Mouse (Mus musculus) left cerebral cortex, postnatal 14 days (tissue): Measurements from ENCODE around the gene Mapkap1. TPM values are rescaled to one million over a fixed set of nuclear protein-coding genes. Genes with fewer than 3 reads are reported as not detected.

Experiments
- DNase-seq, 2 experiments: peaks; one replicate each; pipeline ENCODE4 v3.0.0; 2021 to 2022; ENCODE audit warnings: low spot score in 2 of 2, mixed read lengths in 1 of 2
- intact Hi-C: fragments of 180-260 bp; cut with DNase I; formaldehyde crosslinking; loops from one replicate; pipeline ENCODE4 v1.15.1; 2025
- long read RNA-seq, 2 experiments: library from polyadenylated mRNA; stranded (forward); transcript quantifications; one replicate each; pipeline ENCODE4 v2.0.0; 2021
- total RNA-seq, 2 experiments: library from RNA; stranded (reverse); gene quantifications; 2 replicates each; pipeline ENCODE4 v1.2.3; 2021

Mapkap1 gene
- total RNA-seq, result 10 to 100 TPM; 63.1 to 66.3 TPM
- long read RNA-seq, experiment 1, transcript Mapkap1-209 (12 exons, 3,111 nt), result major isoform, 35 of 100 reads
- long read RNA-seq, experiment 1, transcript Mapkap1-204 (11 exons, 1,630 nt), result minor isoform, 5 of 100 reads
- long read RNA-seq, experiment 1, partial matches to known transcripts, result 2 of 100 reads
- long read RNA-seq, experiment 1, other reads (novel, unspliced or antisense), result 58 of 100 reads
- long read RNA-seq, experiment 2, transcript Mapkap1-209 (12 exons, 3,111 nt), result major isoform, 36 of 104 reads
- long read RNA-seq, experiment 2, partial matches to known transcripts, result 6 of 104 reads
- long read RNA-seq, experiment 2, other reads (novel, unspliced or antisense), result 59 of 104 reads

DNA sequence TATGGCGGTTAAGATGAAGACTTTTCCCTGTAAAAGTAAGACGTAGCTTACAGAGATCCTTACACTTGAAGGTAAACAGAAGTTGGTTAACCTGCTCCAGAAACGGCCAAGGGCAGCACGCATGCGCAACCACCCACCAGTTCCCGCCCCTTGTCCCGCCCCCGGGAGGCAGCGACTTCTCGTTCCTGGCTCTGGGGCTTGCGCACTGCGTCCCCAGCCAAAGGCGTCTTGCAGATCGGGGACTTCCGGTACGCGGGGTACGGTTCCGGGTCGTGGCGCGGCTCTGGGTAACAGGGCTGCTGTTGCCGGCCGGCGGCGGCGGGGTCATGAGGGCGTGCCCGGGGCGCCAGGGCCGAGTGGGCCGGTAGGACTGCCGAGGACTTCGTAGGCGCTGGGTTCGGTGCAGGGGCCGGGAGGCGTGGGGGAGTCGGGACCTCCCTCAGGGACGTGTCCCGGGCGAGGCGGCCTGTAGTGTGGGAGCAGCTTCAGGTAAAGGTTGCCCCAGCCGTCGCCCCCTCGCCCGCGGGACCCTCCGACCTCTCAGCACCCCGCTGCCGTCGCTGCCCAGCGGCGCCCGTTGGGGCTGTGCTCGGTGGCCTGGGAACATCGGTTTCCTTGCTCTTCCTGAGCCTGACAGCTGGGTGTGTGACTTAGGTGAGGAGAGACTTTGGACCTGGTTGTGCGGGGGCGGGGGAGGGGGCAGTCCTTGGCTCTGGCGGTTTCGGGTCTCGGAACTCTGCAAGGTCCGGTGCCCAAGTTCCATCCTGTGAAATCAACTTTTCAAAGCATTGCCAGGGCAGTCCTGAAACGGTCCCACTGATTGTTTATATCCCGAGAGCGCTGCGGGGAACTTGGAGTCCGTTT is at the start of gene Mapkap1:
TSS of gene Mapkap1 (plus strand) at position 171 of the 864 bp plus-strand sequence.
- intact Hi-C loops, result no loop called here
- peak; percentile 96 for DNase-seq

DNA sequence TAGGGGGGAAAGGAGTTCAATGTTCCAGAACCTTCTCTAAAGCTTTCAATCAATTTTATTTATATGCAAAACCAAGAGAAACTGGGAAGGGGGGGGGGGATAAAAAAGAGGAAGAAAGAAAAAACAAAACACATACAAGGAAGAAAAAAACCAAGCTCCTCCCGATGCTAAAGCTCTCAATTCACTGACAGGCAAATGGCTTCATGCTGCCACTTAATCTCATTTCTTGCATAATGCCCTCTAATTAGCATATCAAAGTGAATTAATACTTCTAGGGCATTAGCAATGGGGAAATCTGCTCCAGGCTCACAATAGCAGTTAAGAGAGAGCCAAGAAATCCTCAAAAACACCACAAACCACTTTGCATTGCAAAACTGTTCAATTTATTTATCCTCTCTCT is 42.9 kb upstream of the Mapkap1 start:
- no peak for DNase-seq
- intact Hi-C loops, result loop anchor here (10.0 kb wide), 1 partner anchor 109 kb away; no protein-coding TSS in a partner anchor

DNA sequence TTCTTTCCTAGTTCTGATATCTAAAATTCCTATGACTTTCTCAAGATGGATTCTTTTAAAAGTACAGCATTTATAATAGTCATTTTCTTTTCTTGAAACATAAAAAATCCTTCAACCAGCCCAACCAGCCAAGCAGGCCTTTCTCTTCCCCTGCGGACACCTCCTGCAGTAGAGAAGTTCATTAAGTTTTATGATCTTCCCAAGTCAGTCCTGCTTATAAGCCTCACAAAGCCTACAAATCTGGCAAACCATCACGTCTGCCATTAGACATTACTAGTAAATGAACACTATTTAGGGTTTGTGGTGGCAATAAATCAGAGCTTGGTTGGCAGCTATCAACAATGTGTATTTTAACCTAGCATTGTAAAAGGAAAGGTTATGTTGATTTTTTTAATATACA is 39.5 kb upstream of the Mapkap1 start:
- intact Hi-C loops, result loop anchor here (10.0 kb wide), 1 partner anchor 112 kb away; no protein-coding TSS in a partner anchor

DNA sequence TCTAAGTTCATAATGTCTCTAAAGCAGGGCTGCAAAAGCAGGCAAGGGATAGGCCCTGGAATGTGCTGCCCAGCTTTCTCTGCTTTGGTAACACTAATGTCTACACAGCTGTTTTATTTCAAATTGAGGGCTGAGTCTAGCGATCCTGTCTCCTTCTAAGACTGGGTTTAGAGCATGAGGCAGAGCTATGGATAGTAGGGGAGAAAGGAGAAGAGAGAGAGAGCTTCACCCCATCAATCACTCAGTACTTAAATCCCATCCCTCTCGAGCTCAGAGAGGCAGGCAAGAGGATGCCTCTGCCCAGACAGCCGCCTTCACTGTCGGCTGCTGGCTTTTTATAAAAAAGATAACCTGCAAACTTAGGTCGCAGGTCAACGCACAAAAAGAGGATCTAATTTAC is 38.2 kb upstream of the Mapkap1 start:
- DNase-seq, result no peak
- intact Hi-C loops, result loop anchor here (10.0 kb wide), 1 partner anchor 114 kb away; no protein-coding TSS in a partner anchor

More for the DNA sequence above, 39.5 kb upstream of the Mapkap1 start:
- DNase-seq, result no peak

DNA sequence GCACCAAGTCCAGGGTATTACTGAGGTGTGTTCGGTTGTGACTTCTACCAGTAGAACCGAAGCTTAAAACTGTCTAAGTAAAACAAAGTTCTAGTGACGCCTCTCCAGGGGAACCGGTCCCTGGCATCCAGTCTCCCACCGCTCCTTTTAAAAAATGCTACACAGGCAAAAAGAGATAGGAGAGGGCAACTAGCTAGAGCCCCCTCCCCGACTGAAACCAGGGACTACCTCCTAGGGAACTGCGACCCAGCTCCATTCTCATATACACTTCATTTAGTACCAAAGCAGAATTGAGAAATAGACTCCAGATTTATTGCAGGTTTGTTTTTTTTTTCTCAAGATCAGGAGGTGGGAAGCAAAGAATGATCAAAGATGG is 36.2 kb upstream of the Mapkap1 start:
- intact Hi-C loops, result loop anchor here (10.0 kb wide), 2 partner anchors 144 to 396 kb away; no protein-coding TSS in a partner anchor

DNA sequence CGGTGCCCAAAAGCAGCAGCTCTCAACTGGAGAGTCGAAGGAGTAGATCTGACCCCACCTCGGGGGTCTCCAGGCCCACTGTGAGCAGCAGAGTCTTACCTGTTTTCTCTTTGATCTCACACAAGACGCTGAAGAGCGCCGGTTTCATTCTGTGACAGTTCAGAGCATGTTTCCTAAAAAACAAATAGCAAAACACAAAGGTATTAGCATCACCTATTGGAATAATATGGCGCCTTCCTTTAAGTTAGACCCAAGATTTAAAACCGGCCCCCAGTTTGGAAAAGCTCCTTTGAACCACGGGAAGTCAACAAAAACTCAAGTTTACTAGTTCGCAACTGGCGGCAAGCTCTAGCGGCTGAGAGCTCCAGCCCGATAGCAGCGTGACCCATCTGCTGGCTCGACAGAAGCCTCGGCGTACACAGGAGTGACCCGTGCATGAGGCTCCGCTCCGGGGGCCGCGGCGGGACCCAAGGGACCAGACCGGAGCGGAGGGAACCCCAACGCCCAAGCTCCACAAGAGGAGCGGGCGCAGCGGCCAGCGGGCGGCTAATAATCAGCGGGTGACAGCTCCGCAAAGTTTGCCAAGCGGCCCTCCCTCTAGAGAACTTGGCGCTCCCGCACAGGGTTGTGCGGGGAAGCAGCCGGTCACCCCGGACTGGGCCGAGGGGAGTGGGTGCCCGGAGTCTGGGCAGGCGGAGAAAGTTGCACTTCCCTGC is 35.7 kb upstream of the Mapkap1 start:
- DNase-seq, result peak in 1 of 2 experiments; percentile 13
- intact Hi-C loops, result loop anchor here (10.0 kb wide), 2 partner anchors 144 to 396 kb away; no protein-coding TSS in a partner anchor

More for the DNA sequence above, 36.2 kb upstream of the Mapkap1 start:
- no peak for DNase-seq

DNA sequence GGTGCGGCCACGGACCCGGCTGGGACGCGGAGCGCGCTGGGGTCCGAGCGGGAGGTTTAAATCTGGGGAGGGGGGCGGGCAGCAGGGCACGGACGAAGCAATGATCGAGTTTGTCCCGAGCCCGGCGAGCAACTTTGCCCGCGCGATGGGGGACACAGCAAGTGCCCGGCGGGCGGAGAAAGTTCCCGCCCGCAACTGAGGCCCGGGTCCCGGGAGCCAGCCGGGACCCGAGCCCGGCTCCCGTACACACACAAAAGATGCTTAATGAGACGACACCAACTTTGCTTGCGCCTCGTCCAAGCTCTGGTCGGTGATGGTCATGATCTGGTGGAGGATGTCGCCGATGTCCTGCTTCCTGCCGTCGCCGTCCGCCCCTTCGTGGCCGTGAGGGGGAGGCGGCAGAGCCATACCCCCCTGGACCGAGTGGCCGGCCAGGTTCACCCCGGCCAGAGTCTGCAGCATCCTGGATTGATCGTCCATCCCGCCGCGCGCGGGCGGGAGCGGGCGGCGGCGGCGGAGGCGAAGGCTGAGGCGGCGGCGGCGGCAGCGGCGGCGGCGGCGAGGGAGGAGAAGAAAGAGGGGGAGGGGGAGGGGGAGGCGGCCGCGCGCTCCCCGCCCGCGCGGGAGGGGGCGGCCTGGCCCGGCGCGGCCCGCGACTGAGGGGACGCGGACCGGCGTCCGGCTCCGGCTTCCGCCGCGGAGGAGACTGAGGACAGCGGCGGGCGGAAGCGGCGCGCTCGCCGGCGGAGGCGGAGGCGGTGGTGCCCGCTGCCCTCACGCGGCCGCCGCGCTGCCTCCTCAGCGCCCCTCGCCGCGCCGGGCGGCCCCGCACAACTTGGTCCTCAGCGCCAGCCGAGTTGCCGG is 34.9 kb upstream of the Mapkap1 start:
- peak in 1 of 2 experiments; percentile 15 for DNase-seq
- intact Hi-C loops, result loop anchor here (10.0 kb wide), 2 partner anchors 143 to 397 kb away; no protein-coding TSS in a partner anchor

DNA sequence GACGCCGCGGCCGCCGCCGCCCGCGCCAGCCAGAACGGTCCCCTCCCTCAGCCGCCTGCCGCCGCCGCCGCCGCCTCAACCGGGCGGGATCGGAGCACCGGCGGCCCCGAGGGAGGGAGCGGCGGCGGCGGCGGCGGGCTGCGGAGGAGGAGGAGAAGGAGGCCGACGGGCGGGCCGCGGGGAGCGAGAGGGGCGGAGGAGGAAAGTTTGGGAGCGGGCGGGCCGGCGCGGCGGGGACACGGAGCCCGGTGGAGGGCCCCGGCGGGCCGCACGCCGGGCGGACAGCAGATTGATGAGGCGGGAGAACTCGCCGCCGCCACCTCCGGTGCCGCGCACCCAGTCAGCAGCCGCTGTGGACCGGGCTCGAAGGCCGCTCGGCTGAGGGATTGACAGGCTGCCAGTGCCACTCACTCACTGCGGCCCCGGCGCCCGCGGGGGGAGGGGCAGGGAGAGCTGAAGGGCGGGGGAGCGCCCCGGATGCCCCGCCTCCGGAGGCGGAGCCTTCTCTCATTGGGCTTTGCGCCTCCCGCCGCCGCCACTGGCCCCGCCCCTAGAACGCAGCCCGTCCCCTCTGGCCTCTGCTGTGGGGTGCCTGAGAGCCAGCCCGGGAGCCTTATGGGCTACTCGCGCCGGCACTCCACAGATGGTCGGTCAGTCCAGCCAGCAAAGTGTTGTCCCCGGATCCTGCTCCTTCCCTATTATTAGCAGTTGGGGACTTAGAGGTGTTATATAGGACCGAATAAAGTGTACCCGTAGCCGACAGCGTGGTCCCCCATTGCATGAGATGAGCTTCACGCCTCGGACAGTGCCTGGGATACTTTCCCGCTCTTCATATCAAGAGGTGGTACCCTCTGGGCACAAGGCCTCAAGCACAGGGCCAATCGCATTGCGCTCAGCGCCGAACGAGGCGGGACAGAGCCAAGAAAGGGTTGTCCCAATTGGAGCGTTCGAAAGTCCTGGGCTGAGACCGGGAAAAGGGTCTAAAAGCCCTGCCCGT is 34.0 kb upstream of the Mapkap1 start, which contains the start of gene Pbx3:
TSS of gene Pbx3 (minus strand) at position 838 of the 997 bp plus-strand sequence.
- intact Hi-C loops, result loop anchor here (10.0 kb wide), 2 partner anchors 142 to 398 kb away; no protein-coding TSS in a partner anchor
- peak; percentile 88 to 90 for DNase-seq

DNA sequence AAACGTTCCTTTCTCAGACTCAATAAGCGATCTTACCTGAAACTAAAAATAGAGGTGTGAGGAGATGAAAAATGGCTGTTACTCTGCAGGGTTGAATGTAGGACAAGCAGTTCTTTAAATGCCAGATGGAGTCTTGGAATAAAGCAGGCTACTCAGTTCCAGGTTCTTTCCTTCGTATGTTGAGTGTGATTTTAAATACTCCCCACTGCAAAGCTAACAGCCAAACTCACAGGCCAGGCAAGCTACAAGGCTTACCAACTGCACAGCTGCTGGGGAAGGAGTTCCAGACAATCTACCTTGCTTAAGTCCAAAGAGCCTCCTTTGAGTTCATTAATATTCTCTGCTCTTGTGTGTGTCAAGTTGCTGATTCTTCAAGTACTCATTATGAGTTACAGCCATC is 32.7 kb upstream of the Mapkap1 start:
- intact Hi-C loops, result loop anchor here (10.0 kb wide), 2 partner anchors 141 to 399 kb away; no protein-coding TSS in a partner anchor
- DNase-seq, result no peak

DNA sequence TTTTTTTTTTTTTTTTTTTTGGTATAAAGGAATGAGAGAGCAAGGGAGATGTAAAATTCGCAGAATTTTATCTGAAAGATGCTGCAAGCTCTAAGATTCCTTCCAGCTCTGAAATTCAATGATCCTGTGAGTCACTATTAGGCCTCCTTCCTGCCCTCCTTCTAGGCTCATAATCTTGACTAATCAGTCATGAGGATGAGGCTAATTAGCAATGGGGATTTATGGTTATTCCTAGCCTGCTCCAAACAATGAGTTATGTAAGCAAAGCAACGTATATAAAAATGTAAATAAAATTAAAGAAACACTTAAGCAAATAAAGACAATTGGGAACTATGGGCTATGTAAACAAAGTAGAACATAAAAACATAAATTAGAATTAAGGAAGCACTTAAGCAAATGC is 32.2 kb upstream of the Mapkap1 start:
- intact Hi-C loops, result loop anchor here (10.0 kb wide), 2 partner anchors 140 to 400 kb away; no protein-coding TSS in a partner anchor
- DNase-seq, result no peak

DNA sequence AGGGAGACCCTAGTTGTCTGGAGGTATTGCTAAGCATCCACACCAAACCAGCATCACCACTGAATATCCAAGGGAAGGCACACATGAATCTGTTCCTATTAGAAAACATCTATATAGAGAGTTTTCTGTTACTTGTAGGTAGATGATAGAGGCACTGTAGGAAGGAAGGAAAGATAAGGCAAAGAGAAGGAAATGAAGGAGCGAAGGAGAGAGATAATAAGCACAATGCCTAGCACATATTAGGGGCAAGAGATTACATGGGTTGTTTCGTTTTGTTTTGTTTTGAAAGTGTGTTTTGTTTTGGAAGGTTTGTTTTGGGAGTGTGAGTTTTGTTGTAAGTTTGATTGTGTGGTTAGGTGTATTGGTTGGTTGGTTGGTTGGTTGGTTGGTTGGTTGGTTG is 27.6 kb upstream of the Mapkap1 start:
- intact Hi-C loops, result loop anchor here (10.0 kb wide), 2 partner anchors 136 to 404 kb away; no protein-coding TSS in a partner anchor
- DNase-seq, result no peak

DNA sequence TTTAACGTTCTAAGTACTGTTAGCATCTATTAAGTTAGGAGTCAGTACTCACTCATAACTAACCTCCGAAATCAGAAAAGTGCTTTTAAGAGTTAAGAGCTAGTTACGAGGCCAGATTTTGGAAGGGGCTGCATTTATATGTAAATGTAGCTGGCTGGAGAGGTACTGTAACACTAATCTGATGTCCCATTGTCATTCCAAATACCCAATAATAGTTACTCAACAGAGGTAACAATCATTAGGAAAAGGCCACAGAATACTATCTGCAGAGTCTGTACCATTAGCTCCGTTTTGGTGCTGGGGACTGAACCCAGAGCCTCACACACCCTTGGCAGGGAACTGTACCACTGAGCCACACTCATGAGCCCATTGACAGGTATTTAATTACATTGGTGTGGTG is 7.0 kb upstream of the Mapkap1 start:
- intact Hi-C loops, result no loop called here
- no peak for DNase-seq

DNA sequence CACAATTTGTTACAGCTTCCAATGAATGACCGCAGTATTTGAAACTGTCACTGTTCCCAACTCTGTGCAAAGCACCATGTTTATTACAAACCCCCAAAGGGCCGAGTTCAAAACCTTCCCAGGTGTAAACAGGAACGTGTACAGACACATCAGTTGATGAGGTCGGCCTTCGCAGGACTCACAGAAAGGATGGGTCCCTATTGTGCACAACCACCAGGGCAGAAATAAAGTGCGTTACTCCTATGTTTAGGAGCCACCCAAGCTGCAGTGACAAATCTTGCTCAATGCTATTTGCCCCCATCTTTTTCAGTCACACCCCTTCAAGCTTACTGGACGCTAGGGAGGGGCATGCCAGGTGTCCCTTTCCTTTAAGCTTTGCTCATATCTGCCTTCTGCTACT is 1.0 kb downstream of the Mapkap1 start:
- intact Hi-C loops, result no loop called here
- no peak for DNase-seq

DNA sequence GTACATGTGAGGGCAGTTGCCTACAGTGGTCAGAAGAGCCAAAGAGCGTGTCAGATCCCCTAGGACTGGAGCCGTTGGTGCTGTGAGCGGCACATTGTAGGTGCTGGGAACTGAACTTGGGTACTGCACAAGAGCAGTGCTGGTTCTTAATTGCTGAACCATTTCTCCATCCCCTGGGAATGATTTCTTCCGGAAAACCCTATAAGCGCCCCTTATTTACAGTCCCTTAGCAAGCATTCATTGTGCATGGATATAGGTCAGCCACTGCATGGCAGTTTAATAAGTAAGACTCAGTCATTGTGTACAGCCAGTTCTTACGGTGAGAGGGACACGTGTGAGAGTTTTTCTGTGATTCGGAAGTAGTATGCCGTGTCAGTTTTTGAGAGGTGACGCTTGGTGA is 1.8 kb downstream of the Mapkap1 start:
- intact Hi-C loops, result no loop called here

DNA sequence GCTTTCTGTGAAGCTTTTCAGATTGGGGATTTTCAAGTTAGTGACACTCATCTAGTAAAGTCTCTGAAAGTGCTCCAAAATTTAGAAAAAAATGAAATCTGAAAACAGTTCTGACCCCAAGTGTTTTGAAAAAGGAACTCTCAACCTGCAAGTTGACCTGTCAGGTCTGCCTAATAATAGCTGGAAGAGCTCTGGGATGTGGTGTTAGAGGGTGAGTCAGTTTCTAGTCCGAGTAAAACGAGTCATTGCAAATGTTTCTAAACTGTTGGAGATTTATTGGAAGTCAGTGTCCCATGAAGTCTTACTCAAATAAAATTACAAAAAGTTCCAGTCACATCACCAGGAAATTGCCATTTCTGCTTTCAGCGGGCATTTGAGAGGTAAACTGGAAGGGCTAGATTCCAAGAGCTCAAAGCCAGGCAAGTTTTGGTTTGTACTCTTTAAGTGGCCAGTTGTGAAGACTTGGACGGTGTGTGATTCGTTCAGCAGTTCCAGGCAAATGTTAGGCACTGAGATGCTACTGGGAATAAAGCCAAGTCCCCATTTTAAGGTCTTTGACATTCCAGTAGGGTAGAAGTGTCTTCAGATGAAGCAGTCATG is 3.3 kb downstream of the Mapkap1 start:
- intact Hi-C loops, result no loop called here
- DNase-seq, result no peak

More for the DNA sequence above, 1.8 kb downstream of the Mapkap1 start:
- no peak for DNase-seq

DNA sequence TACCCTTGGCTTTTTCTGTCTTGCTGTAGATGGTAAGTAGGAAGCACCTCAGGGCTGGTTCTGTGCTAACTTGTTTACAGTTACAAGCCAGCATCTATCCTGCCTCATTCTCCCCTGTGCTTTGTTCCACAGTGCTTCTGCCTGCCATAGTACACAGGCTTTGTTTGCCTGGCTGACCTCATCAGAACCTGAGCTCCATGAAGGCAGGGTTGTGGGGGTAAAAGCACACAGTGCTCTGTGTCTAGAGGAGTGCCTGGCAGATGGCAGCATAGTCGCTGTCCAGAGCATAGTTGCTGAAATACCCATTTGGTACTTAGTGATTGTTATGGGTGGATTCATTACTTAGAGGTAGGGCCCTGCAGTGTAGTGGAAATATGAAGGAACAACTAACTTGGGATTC is 13.7 kb downstream of the Mapkap1 start:
- DNase-seq, result no peak
- intact Hi-C loops, result no loop called here

DNA sequence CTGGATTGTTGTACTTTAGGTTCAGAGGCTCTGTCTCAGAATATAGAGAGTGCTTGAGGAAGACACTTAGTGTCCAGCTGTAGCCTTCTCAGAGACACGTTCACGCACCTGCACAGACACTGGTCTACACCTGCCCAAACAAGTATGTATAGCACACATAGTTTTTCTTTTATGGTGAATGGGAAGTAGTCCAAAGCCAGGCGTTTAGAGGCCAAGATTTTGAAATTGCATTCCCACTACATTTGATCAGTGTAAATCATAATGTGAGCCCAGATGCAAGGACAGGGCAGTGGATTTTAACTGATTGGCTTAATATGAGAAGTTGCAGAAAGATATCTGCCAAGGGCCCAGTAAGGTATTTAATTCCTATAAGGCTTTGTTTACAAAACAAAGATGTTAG is 17.6 kb downstream of the Mapkap1 start:
- intact Hi-C loops, result no loop called here
- no peak for DNase-seq
